Mouse (Mus musculus) v-Abl transformed pro-B cells (cell line): Measurements from ENCODE around the gene Slc3a2.

Source experiments
- in situ Hi-C, 2 experiments: fragments of 400-800 bp; cut with MboI; formaldehyde crosslinking; loops; one replicate each; pipeline ENCODE4 v1.15.1; 2025; ENCODE audit not compliant: unreplicated experiment in 2 of 2

Slc3a2 gene

GRCm38 (mm10) chr19:8722907-8723573 is at the start of gene Slc3a2:
Gene Slc3a2, minus strand, starts transcription at chr19:8723369.
- in situ Hi-C loops: loop anchor here in 1 of 2 experiments (25.0 kb wide), 1 partner anchor 1489 kb away; the partner anchor contains the start of genes Fen1 and Tmem258

DNA sequence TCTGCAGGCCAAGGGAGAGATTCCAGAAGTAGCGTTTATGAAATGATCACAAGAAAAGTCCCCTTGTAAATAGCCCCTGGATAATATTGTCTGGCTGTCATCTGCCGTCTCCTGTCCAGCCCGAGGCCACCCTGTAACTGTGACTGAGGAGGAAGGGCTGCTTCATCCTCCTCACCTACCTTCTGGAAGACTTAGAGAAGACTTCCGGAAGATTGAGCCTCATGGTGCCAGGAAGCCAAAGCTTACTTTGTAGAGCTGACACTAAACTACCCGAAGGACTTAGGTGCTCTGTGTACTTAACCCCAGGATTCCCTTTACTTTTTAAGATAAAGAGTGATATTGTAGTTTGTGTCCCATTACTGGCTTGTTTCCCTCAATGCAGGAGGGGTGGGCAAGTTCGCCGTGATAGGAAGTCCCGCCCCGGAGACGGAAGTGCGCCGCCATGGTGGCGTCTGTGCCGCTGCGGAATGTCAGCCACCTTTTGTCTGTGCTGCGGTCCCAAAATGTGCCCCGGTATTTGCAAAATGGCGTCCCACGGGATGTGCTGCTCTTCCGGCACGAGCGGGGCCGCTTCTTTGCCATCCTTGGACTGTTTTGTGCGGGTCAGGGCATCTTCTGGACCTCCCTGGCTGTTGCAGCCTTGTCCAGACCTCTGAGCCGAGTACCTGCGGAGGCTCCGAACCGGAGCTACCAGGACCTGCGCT is 47.5 kb upstream of the Slc3a2 start, which contains the start of gene Tmem223:
Tmem223 (plus strand) TSS at position 430 of the 704 bp plus-strand sequence.
- in situ Hi-C loops: loop anchor here in 1 of 2 experiments (5.0 kb wide), 1 partner anchor 47 kb away; the partner anchor contains the start of gene Ttc9c

DNA sequence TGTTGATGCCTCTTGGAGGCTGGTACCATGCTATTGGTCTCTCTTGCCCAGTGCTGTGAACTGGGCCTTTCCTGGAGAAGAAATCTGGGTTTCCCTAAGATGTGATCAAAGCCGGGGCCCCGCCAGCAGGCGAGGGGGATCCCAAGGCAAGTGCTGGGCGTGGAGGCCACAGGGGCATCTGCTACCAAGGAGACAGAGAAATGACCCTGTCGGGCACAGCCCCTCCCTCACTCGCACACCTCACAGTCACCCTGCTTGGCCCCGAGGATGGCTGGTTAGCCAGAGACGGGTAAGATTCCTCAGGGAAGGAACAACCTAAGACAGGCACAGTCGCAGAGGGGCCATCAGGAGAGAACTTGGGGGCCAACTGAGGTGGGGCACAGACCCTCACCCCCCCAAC is 42.4 kb upstream of the Slc3a2 start:
- in situ Hi-C loops: no loop called here

DNA sequence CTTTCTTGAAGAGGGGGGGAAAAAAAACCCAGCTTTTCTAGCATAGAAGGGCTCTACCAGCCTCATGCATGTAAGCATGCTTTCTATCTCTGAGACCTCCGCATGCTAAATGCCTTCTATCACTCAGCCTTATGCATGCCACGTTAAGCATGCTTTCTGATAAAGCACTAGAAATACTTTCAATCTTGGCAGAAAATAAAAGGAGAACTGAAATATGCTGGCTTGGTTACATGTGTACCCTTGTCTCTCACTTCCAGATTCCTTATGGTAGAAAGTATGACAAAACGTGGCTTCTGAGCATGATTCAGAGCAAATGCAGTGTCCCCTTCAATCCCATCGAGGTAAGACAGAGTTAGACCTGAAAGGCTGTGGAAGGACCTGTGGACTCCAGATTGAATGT is 40.1 kb upstream of the Slc3a2 start:
- in situ Hi-C loops: no loop called here

GRCm38 (mm10) chr19:8760757-8761156 is 37.6 kb upstream of the Slc3a2 start:
- in situ Hi-C loops: no loop called here

DNA sequence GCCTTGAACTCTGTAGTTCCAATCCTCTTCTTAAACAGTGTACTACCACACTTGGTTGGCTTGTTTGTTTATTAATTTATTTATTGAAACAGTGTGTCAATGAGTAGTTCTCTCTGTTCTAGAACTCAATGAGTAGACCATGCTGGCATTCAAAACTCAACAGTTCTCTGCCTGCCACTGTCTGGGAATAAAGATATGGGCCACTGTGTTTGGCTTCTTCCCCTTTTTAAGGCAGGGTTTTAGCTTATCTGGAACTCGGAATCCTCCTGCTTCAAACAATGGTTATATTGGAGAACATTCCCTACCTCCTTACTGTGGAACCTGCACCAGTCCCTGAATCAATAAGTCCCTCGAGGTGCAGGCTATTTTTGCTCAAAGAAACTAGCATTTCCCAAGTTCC is 35.7 kb upstream of the Slc3a2 start:
- in situ Hi-C loops: no loop called here

GRCm38 (mm10) chr19:8757471-8757998 is 34.4 kb upstream of the Slc3a2 start:
- in situ Hi-C loops: no loop called here

- in situ Hi-C loops: no loop called here
These were observed 33.6 kb upstream of the Slc3a2 start, which contains the start of gene Nxf1 for GRCm38 (mm10) chr19:8756635-8757387. Gene Nxf1, plus strand, starts transcription at chr19:8757073.

DNA sequence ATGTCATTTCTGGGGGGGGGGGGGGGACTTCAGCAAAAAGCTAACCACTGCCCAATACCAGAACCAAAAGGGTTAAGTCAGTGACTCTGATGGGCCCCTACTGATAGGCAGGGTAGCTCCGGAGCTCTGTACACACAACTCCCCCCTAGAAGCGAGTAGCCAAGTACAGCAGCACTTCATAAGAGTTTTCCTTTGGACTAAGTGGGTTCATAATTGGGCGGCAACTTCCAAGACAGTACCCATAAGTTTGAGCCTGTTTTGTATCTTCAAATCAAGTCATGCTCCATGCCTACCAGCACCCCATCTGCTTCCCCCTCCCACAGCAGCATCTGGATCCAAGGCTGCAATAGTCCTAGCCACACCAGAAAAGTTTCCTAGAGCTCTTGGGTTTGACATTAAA is 32.5 kb upstream of the Slc3a2 start:
- in situ Hi-C loops: no loop called here

- in situ Hi-C loops: loop anchor here in 1 of 2 experiments (25.0 kb wide), 1 partner anchor 190 kb away; the partner anchor contains the start of genes Eml3, Mta2 and Rom1
These were observed 24.2 kb upstream of the Slc3a2 start for GRCm38 (mm10) chr19:8747368-8747767.

DNA sequence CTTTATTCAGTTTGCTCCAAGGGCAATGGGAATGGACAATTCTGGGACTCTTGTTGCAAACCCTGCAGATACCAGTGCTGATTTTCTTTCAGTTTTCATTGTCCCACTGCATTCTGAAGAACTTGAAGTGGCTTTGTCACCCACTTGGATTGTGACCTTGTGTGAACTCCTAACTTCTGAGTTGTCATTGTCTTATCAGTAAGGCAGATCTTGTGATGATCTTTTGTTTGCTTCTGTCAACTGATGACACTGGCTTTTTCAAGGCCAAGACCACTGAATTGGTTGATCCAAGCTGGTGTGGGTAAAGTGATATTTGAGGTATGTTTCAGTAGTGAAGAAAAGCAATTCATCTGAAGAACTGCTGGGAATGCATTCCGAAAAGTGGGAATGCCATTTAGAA is 22.2 kb upstream of the Slc3a2 start:
- in situ Hi-C loops: loop anchor here in 1 of 2 experiments (25.0 kb wide), 1 partner anchor 192 kb away; the partner anchor contains the start of genes Eml3, Mta2 and Rom1

DNA sequence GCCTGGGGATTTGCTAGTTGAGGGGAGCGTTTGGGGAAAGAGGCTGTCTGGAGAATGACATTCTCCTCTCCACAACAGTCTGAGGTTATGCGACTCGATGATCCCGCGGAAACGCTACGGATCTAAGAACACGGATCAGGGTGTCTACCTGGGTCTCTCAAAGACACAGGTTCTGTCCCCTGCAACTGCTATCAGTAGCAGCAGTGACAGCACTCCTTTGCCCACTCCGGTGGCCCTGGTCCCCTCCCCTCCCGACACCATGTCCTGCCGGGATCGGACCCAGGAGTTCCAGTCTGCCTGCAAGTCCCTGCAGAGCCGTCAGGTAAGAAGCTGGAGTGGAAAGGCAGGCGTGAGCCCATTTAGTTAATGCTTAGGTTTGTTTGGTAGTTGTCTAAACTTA is 19.0 kb upstream of the Slc3a2 start:
- in situ Hi-C loops: loop anchor here in 1 of 2 experiments (5.0 to 25.0 kb wide), 2 partner anchors 75 to 195 kb away; partner anchors contain the start of genes Eml3, Mta2, Rom1 and Ttc9c

GRCm38 (mm10) chr19:8741243-8741869 is 18.2 kb upstream of the Slc3a2 start, which contains the start of gene Stx5a:
Gene Stx5a, plus strand, starts transcription at chr19:8741413.
- in situ Hi-C loops: loop anchor here in 1 of 2 experiments (5.0 to 25.0 kb wide), 2 partner anchors 76 to 196 kb away; partner anchors contain the start of genes Eml3, Mta2, Rom1 and Ttc9c

GRCm38 (mm10) chr19:8740603-8741002 is 17.4 kb upstream of the Slc3a2 start, which contains the start of gene 1700092M07Rik:
Gene 1700092M07Rik, plus strand, starts transcription at chr19:8740718.
- in situ Hi-C loops: loop anchor here in 1 of 2 experiments (5.0 to 25.0 kb wide), 2 partner anchors 77 to 197 kb away; partner anchors contain the start of genes Eml3, Mta2, Rom1 and Ttc9c

DNA sequence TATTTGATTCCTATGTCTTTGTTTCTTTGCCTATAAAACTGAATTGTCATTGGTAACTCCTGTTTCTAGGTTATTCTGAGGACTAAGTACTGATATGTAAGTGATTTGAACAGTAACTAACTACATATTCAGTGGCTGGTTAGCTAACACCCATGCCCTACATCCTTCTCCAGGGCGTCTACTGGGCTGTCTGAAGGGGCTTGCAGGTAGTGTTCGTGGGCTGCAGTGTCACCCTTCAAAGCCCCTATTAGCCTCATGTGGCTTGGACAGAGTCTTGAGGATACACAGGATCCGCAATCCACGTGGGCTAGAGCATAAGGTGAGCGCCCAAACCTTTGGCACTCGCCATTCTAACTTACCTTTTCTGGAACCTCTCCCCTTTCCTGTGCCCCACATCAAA is 16.5 kb upstream of the Slc3a2 start:
- in situ Hi-C loops: loop anchor here in 1 of 2 experiments (5.0 to 25.0 kb wide), 2 partner anchors 78 to 198 kb away; partner anchors contain the start of genes Eml3, Mta2, Rom1 and Ttc9c

DNA sequence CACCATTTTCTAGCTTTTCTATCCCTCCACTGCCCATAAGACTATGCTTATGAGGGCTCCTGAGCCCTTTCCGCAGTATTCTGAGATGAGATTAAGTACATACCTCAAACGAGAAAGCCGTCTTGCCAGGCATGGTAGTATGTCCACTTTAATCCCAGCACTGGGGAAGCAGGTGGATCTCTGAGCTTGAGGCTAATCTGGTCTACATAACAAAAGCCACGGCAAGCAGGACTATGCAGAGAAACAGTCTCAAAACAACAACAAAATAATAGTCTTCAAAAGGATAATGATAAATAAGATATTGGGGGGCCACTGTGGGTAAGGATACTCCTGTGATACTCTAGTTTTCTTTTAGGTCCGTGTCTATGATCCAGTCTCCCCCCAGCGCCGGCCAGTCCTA is 15.7 kb upstream of the Slc3a2 start:
- in situ Hi-C loops: loop anchor here in 1 of 2 experiments (25.0 kb wide), 1 partner anchor 198 kb away; the partner anchor contains the start of genes Eml3, Mta2 and Rom1

GRCm38 (mm10) chr19:8736160-8736467 is 12.9 kb upstream of the Slc3a2 start:
- in situ Hi-C loops: loop anchor here in 1 of 2 experiments (25.0 kb wide), 1 partner anchor 201 kb away; the partner anchor contains the start of genes Eml3, Mta2 and Rom1

GRCm38 (mm10) chr19:8735389-8736159 is 12.4 kb upstream of the Slc3a2 start, which contains the start of gene Wdr74:
Gene Wdr74, plus strand, starts transcription at chr19:8735827.
- in situ Hi-C loops: loop anchor here in 1 of 2 experiments (25.0 kb wide), 1 partner anchor 202 kb away; the partner anchor contains the start of genes Eml3, Mta2 and Rom1
